ENCODE assay signal across 35 mouse cellular contexts in the genomic region with DNA sequence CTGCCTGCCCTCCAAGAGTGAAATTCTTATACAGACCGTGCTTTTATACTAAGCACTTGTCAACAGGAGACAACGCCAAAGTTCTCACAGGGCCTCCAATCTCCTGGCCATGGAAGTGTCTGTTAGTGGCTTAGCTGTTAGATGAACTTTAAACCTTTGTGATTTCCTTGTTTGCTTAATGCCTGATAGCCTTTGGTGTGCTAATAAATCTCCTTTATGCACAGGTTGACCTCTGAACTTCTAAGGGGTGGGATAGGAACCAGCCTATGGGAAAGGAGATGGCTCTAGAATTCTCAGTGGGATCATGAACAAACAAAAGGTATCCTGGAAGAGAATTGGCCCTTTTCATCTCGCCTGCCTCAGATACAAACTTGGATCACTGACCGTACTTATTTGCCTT. TPM values are rescaled to one million over a fixed set of nuclear protein-coding genes. Genes with fewer than 3 reads are reported as not detected.
DNase-seq lines count a peak whose midpoint lies in the region; ATAC-seq and TF ChIP-seq lines count a peak whose summit lies in the region.
"Had no signal": no experiment of that assay in that cellular context is flagged by ENCODE, and none has a peak within 500 bp of the region (broad histone marks: within the 10 kb centered on the region; RNA-seq: fewer than 3 reads in every experiment).

No protein-coding gene starts in this region.

- H3K4me3 ChIP-seq in liver, embryonic 13.5 days (replicated peaks): no peak overlapping the region
- no peak overlapping the region for H3K4me3 ChIP-seq in small intestine, adult 2 months (ENCODE audit: low read depth, low read length)
- no peak overlapping the region for H3K4me3 ChIP-seq in midbrain, embryonic 14.5 days (replicated peaks; ENCODE audit: low read depth, low read length)
- H3K4me3 ChIP-seq in kidney, embryonic 15.5 days (replicated peaks): no peak overlapping the region
- H3K4me3 ChIP-seq: embryonic facial prominence, embryonic 10.5 days; embryonic facial prominence, embryonic 15.5 days; forebrain, embryonic 12.5 days; hindbrain, embryonic 10.5 days; hindbrain, embryonic 15.5 days; limb, embryonic 12.5 days; midbrain, embryonic 15.5 days; neural tube, embryonic 15.5 days; stomach, embryonic 15.5 days had no signal

- peak; percentile 6 for DNase-seq in embryo, embryonic 10 days (ENCODE audit: low spot score)
- no peak for DNase-seq in embryo, embryonic 9.5 days (ENCODE audit: extremely low spot score)
- peak; percentile 6 for DNase-seq in ZHBTc4 (ENCODE audit: low read depth, low spot score)
- no peak for DNase-seq in liver, embryonic 13.5 days
- no peak for DNase-seq in midbrain, embryonic 14.5 days
- DNase-seq in urinary bladder, postnatal 36 days (ENCODE audit: low spot score in 2 of 2): no peak
- DNase-seq: adrenal gland, postnatal 25 days; cerebellum, adult 18-20 months; cerebellum, postnatal 14 days; forebrain, postnatal 0 days; heart, postnatal 14 days; kidney, adult 9 months; kidney, postnatal 14 days; lung, adult 2 months; lung, postnatal 10 days; retina, postnatal 1 day; right cerebral cortex, postnatal 14 days; thymus, postnatal 14 days had no signal

- H3K4me1 ChIP-seq in liver, embryonic 13.5 days (replicated peaks): no peaks in the 10 kb centered on the region
- peaks cover 3% of the 10 kb centered on the region; the same call in 1 of the 2 replicates for H3K4me1 ChIP-seq in small intestine, adult 2 months (ENCODE audit: control insufficient read depth, insufficient read depth, insufficient read length, low read length)
- no peaks in the 10 kb centered on the region for H3K4me1 ChIP-seq in midbrain, embryonic 14.5 days (ENCODE audit: control insufficient read depth, insufficient read depth, low read length)
- no peaks in the 10 kb centered on the region for H3K4me1 ChIP-seq in kidney, embryonic 15.5 days
- H3K4me1 ChIP-seq: embryonic facial prominence, embryonic 10.5 days; embryonic facial prominence, embryonic 15.5 days; forebrain, embryonic 12.5 days; hindbrain, embryonic 10.5 days; hindbrain, embryonic 15.5 days; limb, embryonic 12.5 days; midbrain, embryonic 15.5 days; neural tube, embryonic 15.5 days; stomach, embryonic 15.5 days had no signal

- peak; percentile 47; the same call in 1 of the 2 replicates for ATAC-seq in liver, embryonic 13.5 days (ENCODE audit: low read depth)
- no peak for ATAC-seq in midbrain, embryonic 14.5 days (ENCODE audit: low FRiP score, low TSS enrichment)
- ATAC-seq in kidney, embryonic 15.5 days (replicated peaks; ENCODE audit: low FRiP score): no peak
- ATAC-seq: forebrain, postnatal 0 days; inflammation-experienced regulatory T-cells, adult 6 months; midbrain, embryonic 15.5 days had no signal

- TF ChIP-seq CTCF in small intestine, adult 2 months (IDR thresholded peaks at IDR 0.05; ENCODE audit: extremely low read depth, insufficient read length, insufficient replicate concordance, low read depth, low read length): no peak

- H3K27ac ChIP-seq in liver, embryonic 13.5 days: no peak overlapping the region
- H3K27ac ChIP-seq in small intestine, adult 2 months (ENCODE audit: insufficient read depth, low read depth, low read length): peak overlapping the region; percentile 77
- no peak overlapping the region for H3K27ac ChIP-seq in midbrain, embryonic 14.5 days (replicated peaks; ENCODE audit: low read depth, low read length)
- no peak overlapping the region for H3K27ac ChIP-seq in kidney, embryonic 15.5 days
- H3K27ac ChIP-seq: embryonic facial prominence, embryonic 10.5 days; embryonic facial prominence, embryonic 15.5 days; forebrain, embryonic 12.5 days; hindbrain, embryonic 10.5 days; hindbrain, embryonic 15.5 days; limb, embryonic 12.5 days; midbrain, embryonic 15.5 days; neural tube, embryonic 15.5 days; stomach, embryonic 15.5 days had no signal

- H3K27me3 ChIP-seq in liver, embryonic 13.5 days: no peaks in the 10 kb centered on the region
- no peaks in the 10 kb centered on the region for H3K27me3 ChIP-seq in small intestine, adult 2 months (ENCODE audit: control insufficient read depth, insufficient read depth, low read length)
- H3K27me3 ChIP-seq in midbrain, embryonic 14.5 days (ENCODE audit: control insufficient read depth, insufficient read depth, low read length): no peaks in the 10 kb centered on the region
- no peaks in the 10 kb centered on the region; the same call in 1 of the 2 replicates for H3K27me3 ChIP-seq in kidney, embryonic 15.5 days
- H3K27me3 ChIP-seq: CH12.LX; embryonic facial prominence, embryonic 15.5 days; forebrain, embryonic 12.5 days; hindbrain, embryonic 15.5 days; limb, embryonic 12.5 days; midbrain, embryonic 15.5 days; neural tube, embryonic 15.5 days; stomach, embryonic 15.5 days had no signal

- no peak for TF ChIP-seq POLR2A in small intestine, adult 2 months (IDR thresholded peaks at IDR 0.05; ENCODE audit: low read depth, low read length)

- 47% methylated on average over 4 of the region's 4 CpGs for WGBS in liver, embryonic 13.5 days (ENCODE audit: insufficient replicate concordance)
- WGBS in small intestine, adult 2 months: 22% methylated on average over 4 of the region's 4 CpGs
- WGBS in midbrain, embryonic 14.5 days: 37% methylated on average over 4 of the region's 4 CpGs
- 47% methylated on average over 4 of the region's 4 CpGs for WGBS in kidney, embryonic 15.5 days

- no peaks in the 10 kb centered on the region for H3K36me3 ChIP-seq in liver, embryonic 13.5 days
- H3K36me3 ChIP-seq in small intestine, adult 2 months (ENCODE audit: control insufficient read depth, insufficient read depth, low read length): no peaks in the 10 kb centered on the region
- no peaks in the 10 kb centered on the region for H3K36me3 ChIP-seq in midbrain, embryonic 14.5 days (ENCODE audit: control insufficient read depth, insufficient read depth, low read length)
- no peaks in the 10 kb centered on the region for H3K36me3 ChIP-seq in kidney, embryonic 15.5 days
- H3K36me3 ChIP-seq: embryonic facial prominence, embryonic 10.5 days; embryonic facial prominence, embryonic 15.5 days; forebrain, embryonic 12.5 days; G1E; hindbrain, embryonic 10.5 days; hindbrain, embryonic 15.5 days; limb, embryonic 12.5 days; midbrain, embryonic 15.5 days; neural tube, embryonic 15.5 days; stomach, embryonic 15.5 days had no signal

- H3K9ac ChIP-seq in liver, embryonic 13.5 days: no peak overlapping the region
- H3K9ac ChIP-seq in midbrain, embryonic 14.5 days (replicated peaks; ENCODE audit: low read length): no peak overlapping the region
- H3K9ac ChIP-seq in kidney, embryonic 15.5 days: no peak overlapping the region
- H3K9ac ChIP-seq: embryonic facial prominence, embryonic 15.5 days; forebrain, embryonic 12.5 days; forebrain, postnatal 0 days; hindbrain, embryonic 15.5 days; limb, embryonic 12.5 days; midbrain, embryonic 15.5 days; neural tube, embryonic 15.5 days; stomach, embryonic 15.5 days had no signal

- H3K9me3 ChIP-seq in liver, embryonic 13.5 days (replicated peaks): no peaks in the 10 kb centered on the region
- H3K9me3 ChIP-seq in midbrain, embryonic 14.5 days (ENCODE audit: control insufficient read depth, low read length): no peaks in the 10 kb centered on the region
- no peaks in the 10 kb centered on the region for H3K9me3 ChIP-seq in kidney, embryonic 15.5 days (replicated peaks)
- H3K9me3 ChIP-seq: embryonic facial prominence, embryonic 10.5 days; embryonic facial prominence, embryonic 15.5 days; forebrain, embryonic 12.5 days; G1E; hindbrain, embryonic 10.5 days; hindbrain, embryonic 15.5 days; limb, embryonic 12.5 days; midbrain, embryonic 15.5 days; neural tube, embryonic 15.5 days; stomach, embryonic 15.5 days had no signal

- no peak overlapping the region for H3K4me2 ChIP-seq in liver, embryonic 13.5 days
- H3K4me2 ChIP-seq in midbrain, embryonic 14.5 days (ENCODE audit: low read length): no peak overlapping the region
- no peak overlapping the region for H3K4me2 ChIP-seq in kidney, embryonic 15.5 days
- H3K4me2 ChIP-seq: embryonic facial prominence, embryonic 15.5 days; forebrain, embryonic 12.5 days; hindbrain, embryonic 15.5 days; limb, embryonic 12.5 days; midbrain, embryonic 15.5 days; neural tube, embryonic 15.5 days; stomach, embryonic 15.5 days had no signal

RNA-seq across cellular contexts. Expression of gene Otc, which starts 12.6 kb away (rescaled TPM):
- polyA plus RNA-seq in liver, embryonic 13.5 days (2015; fragmentation: Nextera tagmentation; extraction: Ambion mirVana): 28.9 and 36.8 TPM in 2 replicates
- polyA plus RNA-seq in small intestine, adult 2 months (2012; rRNA removed): 6.3 and 14.1 TPM in 2 replicates
- 0.15 TPM in 1 of 2 replicates, not detected in the other for polyA plus RNA-seq in midbrain, embryonic 14.5 days (2014; fragmentation: Nextera tagmentation; extraction: Ambion mirVana)
- 0.18 and 0.70 TPM in 2 replicates for polyA plus RNA-seq in kidney, embryonic 15.5 days (2015; fragmentation: Nextera tagmentation; extraction: Ambion mirVana)
- polyA plus RNA-seq: C2C12; embryonic facial prominence, embryonic 10.5 days; embryonic facial prominence, embryonic 15.5 days; forebrain, embryonic 12.5 days; forebrain, postnatal 0 days; G1E; heart, embryonic 14.5 days; hindbrain, embryonic 10.5 days; inflammation-experienced regulatory T-cells, adult 6 months; limb, embryonic 12.5 days; midbrain, embryonic 15.5 days; neural tube, embryonic 15.5 days; urinary bladder, adult 2 months had no signal

RNA-seq across cellular contexts. Expression of gene Rpgr, which starts 22.8 kb away (rescaled TPM):
- 3.3 and 4.3 TPM in 2 replicates for polyA plus RNA-seq in liver, embryonic 13.5 days (2015; fragmentation: Nextera tagmentation; extraction: Ambion mirVana)
- 0.11 and 0.15 TPM in 2 replicates for polyA plus RNA-seq in small intestine, adult 2 months (2012; rRNA removed)
- polyA plus RNA-seq in midbrain, embryonic 14.5 days (2014; fragmentation: Nextera tagmentation; extraction: Ambion mirVana): 38.1 and 39.6 TPM in 2 replicates
- 20.0 and 22.4 TPM in 2 replicates for polyA plus RNA-seq in kidney, embryonic 15.5 days (2015; fragmentation: Nextera tagmentation; extraction: Ambion mirVana)

Comparison
In these comparisons a context has a peak if more than half of its experiments do, and no peak if none do; other contexts are left out.
1. DNase-seq: peak in embryo, embryonic 10 days (single experiment) and ZHBTc4 (single experiment); none in embryo, embryonic 9.5 days (single experiment), liver, embryonic 13.5 days (single experiment), midbrain, embryonic 14.5 days (single experiment) and urinary bladder, postnatal 36 days (0 of 2).